Mouse (Mus musculus) Patski (cell line): ENCODE measurements around the gene Col6a5. TPM values are rescaled to one million over a fixed set of nuclear protein-coding genes. Genes with fewer than 3 reads are reported as not detected.

Source experiments
- ATAC-seq: fragments of 100-300 bp; one replicate; pipeline ENCODE4 v1.8.0; 2021
- CTCF ChIA-PET: fragments of 350-600 bp; sonication (Branson Sonifier 250); formaldehyde crosslinking; loops from one replicate; lab custom pipeline; 2022; ENCODE audit warnings: inconsistent platforms; lab: Charles Lee
- POLR2A ChIA-PET: fragments of 350-600 bp; sonication (Branson Sonifier 250); formaldehyde crosslinking; loops from one replicate; lab custom pipeline; 2022; ENCODE audit warnings: antibody characterized with exemption, inconsistent platforms; lab: Charles Lee
- DNase-seq: peaks from one replicate; pipeline ENCODE4 v3.0.0-alpha.2; 2011; ENCODE audit warnings: low read depth, low spot score
- H3K27me3 ChIP-seq: fragments of 371-371 bp; one replicate; pipeline ENCODE4 v1.5.1; 2021
- CTCF ChIP-seq: fragments of 100-300 bp; IDR thresholded peaks from one replicate; pipeline ENCODE4 v1.5.1; 2021
- in situ Hi-C: fragments of 300-500 bp; cut with MboI; formaldehyde crosslinking; loops from 3 replicates; pipeline ENCODE4 v1.11.1; 2018; ENCODE audit warnings: low pct_unique_long_range_greater_than_20kb, mixed read lengths
- polyA plus RNA-seq: library from polyadenylated mRNA; unstranded; gene quantifications from one replicate; pipeline ENCODE4 v1.2.3, GENCODE M21; 2021

Gene Col6a5
- not detected for polyA plus RNA-seq

DNA sequence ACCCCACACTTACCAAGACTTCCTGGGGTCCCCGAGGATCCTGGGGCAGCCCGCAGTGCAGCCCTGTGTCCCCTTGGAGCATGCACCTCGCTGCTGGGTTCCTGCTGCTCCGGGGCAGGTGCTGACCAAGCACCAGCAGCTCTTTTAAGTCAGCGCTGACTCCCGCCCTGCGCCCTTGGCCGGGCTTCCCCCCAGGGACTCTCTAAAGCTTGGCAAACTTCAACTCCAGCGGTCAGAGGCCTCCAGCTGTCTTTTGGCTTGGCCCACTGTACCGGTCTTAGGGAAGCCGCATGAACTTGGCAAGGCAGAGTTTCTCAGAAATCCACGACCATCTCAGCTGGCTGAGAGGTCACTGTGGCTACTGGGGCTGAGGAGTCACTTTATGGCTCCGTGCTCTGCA lies at the start of gene Col6a5:
Gene Col6a5 (minus strand): TSS at position 111 of the 400 bp plus-strand sequence.
- in situ Hi-C loops: no loop called here
- no peak for TF ChIP-seq CTCF
- peaks cover 10% of the 10 kb centered on the region for H3K27me3 ChIP-seq
- POLR2A ChIA-PET: interaction anchor here (0.5 kb wide), 1 partner anchor 28 kb away, joined by 5 read pairs; no protein-coding TSS in a partner anchor
- CTCF ChIA-PET: no interaction called here
- DNase-seq (peak; percentile 30), ATAC-seq (no peak)

DNA sequence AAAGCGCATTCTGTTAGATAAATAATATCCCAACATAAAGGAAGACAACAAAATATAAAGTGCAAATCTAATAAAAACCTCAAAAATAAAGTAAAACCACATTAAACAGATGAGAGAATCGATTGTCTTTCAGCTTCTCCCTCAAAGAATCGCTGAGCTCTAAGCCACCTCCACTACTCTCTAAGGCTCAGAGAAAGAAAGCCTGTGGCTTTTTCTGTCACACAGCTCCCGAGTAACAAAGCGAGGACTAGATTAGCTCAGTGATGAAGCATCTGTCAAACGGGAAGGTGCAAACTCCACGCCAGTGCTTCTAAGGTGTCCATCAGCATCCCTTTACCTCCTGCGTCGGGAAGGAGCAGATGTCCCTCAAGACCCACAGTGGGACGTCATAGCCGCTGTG lies 37.5 kb upstream of the Col6a5 start:
- ATAC-seq (no peak), DNase-seq (no peak)
- ChIA-PET CTCF (no interaction called here), POLR2A (no interaction called here)
- in situ Hi-C loops: loop anchor here (25.0 kb wide), 1 partner anchor 311 kb away; no protein-coding TSS in a partner anchor
- no peak for TF ChIP-seq CTCF
- peaks cover 5% of the 10 kb centered on the region for H3K27me3 ChIP-seq

DNA sequence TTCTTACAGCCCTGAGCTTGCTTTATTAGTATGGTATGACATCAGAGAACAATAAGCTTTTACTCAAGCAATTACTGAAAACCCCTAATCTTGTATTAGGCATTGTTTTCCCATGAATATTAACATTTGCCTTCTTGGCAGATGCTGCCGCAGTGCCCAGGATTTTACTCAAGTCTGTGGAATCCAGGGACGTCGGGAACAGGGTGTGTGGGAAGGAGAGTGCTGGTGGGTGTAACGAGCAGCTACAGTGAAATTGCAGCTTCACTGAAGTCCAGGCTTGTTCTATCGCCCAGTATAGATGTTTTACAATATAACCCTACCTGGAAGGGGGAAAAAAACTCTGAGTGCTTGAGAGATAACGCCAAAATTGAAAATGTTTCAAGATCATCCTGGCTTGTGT lies 32.0 kb upstream of the Col6a5 start:
- CTCF ChIA-PET: interaction anchor here (0.9 kb wide), 1 partner anchor 11 kb away, joined by 3 read pairs; no protein-coding TSS in a partner anchor
- in situ Hi-C loops: loop anchor here (25.0 kb wide), 1 partner anchor 305 kb away; no protein-coding TSS in a partner anchor
- ATAC-seq: no peak
- DNase-seq: no peak
- peaks cover 7% of the 10 kb centered on the region for H3K27me3 ChIP-seq
- POLR2A ChIA-PET: no interaction called here
- TF ChIP-seq CTCF: no peak

DNA sequence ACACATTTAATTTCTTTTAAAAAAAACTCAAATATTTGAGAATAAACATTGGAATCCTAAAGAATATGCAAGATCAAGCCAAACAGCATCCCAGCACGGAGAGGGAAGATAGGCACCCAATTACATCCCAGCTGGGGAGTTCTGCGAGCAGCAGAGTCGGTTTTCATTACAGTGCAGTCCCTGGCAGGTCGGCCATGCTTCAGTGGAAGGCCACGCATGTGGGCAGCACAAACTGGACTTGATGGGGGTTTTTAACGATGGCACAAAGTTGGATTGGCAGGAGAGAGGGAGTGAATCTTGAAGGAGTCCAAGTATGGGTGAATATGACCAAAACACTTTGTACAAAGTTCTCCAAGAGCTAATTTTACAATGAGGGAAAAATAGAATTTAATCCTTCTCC lies 29.7 kb upstream of the Col6a5 start:
- no peak for TF ChIP-seq CTCF
- in situ Hi-C loops: loop anchor here (25.0 kb wide), 1 partner anchor 303 kb away; no protein-coding TSS in a partner anchor
- DNase-seq: no peak
- CTCF ChIA-PET: interaction anchor here (1.0 kb wide), 1 partner anchor 38 kb away, joined by 3 read pairs; no protein-coding TSS in a partner anchor
- ATAC-seq: no peak
- POLR2A ChIA-PET: no interaction called here
- H3K27me3 ChIP-seq: peaks cover 7% of the 10 kb centered on the region

DNA sequence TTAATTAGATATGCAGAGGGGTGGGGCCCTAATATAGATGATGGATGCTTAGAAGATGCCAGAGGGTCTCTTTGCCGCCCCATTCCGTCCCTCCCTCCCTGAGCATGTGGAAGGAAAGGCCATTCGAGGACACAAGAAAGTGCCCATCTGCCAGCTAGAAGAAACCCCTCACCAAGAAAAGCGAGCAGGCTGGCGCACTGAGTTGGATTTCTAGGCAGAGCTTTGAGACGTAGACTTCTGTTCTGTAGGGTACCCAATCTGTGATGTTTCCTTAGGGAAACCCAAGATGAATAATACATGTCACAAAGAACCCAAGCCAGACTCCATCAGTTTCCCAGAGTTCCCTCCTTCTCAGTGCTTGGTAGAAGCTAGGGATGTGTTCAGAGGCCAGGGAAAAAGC lies 29.0 kb upstream of the Col6a5 start:
- ATAC-seq (no peak), DNase-seq (no peak)
- peaks cover 7% of the 10 kb centered on the region for H3K27me3 ChIP-seq
- CTCF ChIA-PET: interaction anchor here (1.0 kb wide), 1 partner anchor 38 kb away, joined by 3 read pairs; no protein-coding TSS in a partner anchor
- POLR2A ChIA-PET: no interaction called here
- in situ Hi-C loops: loop anchor here (25.0 kb wide), 1 partner anchor 302 kb away; no protein-coding TSS in a partner anchor
- TF ChIP-seq CTCF: no peak

DNA sequence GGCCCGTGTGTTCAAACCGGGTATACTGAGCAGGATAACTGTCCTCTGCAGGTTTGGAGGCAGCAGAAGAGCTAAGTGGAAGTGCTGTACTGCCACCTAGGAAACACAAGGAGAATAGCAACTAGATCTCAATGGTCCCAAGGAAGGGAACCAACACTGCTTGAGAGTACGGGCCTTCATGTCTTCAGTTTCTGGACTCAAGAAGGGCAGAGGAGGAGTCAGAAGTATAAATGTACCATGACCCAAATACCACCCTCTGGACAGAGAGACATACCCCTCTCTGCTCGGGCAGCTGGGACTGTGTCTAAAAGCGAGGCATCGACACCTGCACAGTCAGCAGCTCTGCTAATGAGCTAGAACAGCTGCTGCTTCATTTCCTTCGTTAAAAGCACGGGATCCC lies 27.7 kb upstream of the Col6a5 start:
- POLR2A ChIA-PET: no interaction called here
- in situ Hi-C loops: loop anchor here (25.0 kb wide), 1 partner anchor 301 kb away; no protein-coding TSS in a partner anchor
- ATAC-seq (peak; percentile 31), DNase-seq (no peak)
- peaks cover 7% of the 10 kb centered on the region for H3K27me3 ChIP-seq
- CTCF ChIA-PET: interaction anchor here (1.3 to 1.6 kb wide), 2 partner anchors 34 to 171 kb away, joined by 3 read pairs; no protein-coding TSS in a partner anchor
- peak; percentile 59 for TF ChIP-seq CTCF

DNA sequence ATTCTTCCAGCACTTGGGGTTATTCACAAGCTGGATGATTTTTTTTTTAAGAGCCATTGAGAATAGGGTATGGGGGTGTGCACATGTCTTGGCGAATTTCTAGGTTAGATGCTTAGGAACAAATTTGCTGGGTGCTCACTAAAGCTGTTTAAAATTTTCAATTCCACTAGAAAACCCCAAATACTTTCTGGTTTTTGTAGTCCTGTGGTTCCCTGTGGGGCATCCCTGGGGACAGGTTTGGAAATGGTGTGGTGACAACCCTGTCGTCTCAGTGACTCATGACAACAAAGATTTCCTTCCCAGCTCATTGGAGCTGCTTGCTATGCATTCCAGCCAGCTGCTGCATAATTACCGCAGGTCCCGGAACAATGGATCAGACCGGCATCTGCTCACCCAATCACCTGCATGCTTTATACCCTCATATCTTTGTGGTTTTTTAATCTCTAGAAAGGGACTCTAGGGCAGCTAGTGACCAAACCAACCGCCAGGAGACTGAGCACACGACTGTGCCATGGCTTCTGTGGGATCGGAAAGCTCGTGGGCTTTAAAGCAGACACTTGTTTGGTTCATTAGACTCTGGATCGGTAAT lies 24.6 kb upstream of the Col6a5 start:
- peaks cover 2% of the 10 kb centered on the region for H3K27me3 ChIP-seq
- CTCF ChIA-PET: interaction anchor here (1.3 to 1.5 kb wide), 2 partner anchors 20 to 253 kb away, joined by 3 read pairs; no protein-coding TSS in a partner anchor
- no peak for ATAC-seq
- DNase-seq: no peak
- in situ Hi-C loops: loop anchor here (25.0 kb wide), 1 partner anchor 298 kb away; no protein-coding TSS in a partner anchor
- POLR2A ChIA-PET: interaction anchor here (0.7 kb wide), 1 partner anchor 28 kb away, joined by 3 read pairs; no protein-coding TSS in a partner anchor
- no peak for TF ChIP-seq CTCF

DNA sequence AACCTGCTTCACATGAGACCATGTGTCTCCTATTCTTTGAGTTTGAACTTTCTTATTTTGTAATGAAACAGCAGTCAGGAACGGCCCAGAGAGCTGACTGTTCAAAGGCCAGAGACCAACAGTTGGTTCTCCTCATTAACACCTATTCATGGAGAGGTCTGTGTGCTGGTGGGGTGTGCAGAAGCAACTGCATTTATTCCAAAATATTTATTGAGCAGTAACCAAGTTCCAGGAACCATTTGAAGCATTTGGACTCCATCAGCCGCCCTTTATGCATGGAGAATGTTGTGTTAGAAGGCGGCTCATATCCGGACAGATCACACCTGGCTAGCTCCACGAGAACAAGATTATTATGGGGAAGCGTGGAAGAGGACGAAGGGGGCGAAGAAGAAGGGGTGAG lies 18.0 kb upstream of the Col6a5 start:
- POLR2A ChIA-PET: no interaction called here
- peaks cover 2% of the 10 kb centered on the region for H3K27me3 ChIP-seq
- no peak for ATAC-seq
- in situ Hi-C loops: loop anchor here (25.0 kb wide), 1 partner anchor 291 kb away; no protein-coding TSS in a partner anchor
- TF ChIP-seq CTCF: no peak
- CTCF ChIA-PET: no interaction called here
- no peak for DNase-seq

DNA sequence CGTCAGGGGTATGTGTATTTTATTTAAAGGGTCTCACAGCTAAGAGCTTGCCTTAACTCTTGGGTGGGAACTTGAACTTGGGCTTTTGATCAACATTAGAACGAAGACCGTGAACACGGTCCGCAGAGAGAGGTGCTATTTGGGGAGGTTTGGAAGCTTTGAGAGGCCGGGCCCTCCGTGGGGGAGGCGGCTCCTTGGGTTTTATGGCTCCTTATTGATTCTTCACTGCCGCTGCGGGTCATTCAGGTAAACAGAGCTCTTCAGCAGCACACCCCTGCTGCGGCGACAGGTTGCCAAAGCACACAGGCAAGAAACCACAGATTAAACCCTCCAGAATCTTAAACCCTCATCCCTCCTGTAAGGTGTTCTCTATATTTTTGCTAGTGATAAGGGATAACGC lies 16.4 kb upstream of the Col6a5 start:
- DNase-seq: no peak
- ChIA-PET POLR2A (no interaction called here), CTCF (no interaction called here)
- TF ChIP-seq CTCF: no peak
- ATAC-seq: no peak
- in situ Hi-C loops: loop anchor here (25.0 kb wide), 1 partner anchor 290 kb away; no protein-coding TSS in a partner anchor
- no peaks in the 10 kb centered on the region for H3K27me3 ChIP-seq

DNA sequence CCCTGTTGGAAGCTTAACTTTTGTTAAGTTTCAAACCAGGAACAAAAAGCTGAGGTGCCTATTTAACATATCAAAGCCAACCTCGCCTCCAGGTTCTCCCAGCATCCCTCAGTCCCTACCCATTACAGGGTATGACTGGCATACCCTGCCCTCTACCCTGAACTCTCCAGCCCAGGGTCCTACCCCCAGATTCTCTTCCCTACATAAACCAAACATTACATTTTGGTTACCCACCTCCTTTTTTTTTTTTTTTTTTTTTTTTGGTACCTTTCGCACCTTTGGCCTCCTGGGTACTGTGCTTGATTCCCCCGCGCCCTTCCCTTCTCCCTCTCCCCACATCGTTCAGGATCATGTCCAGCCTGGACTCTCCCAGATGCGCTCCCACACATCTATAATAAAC lies 15.9 kb upstream of the Col6a5 start:
- ChIA-PET POLR2A (no interaction called here), CTCF (no interaction called here)
- in situ Hi-C loops: loop anchor here (25.0 kb wide), 1 partner anchor 289 kb away; no protein-coding TSS in a partner anchor
- H3K27me3 ChIP-seq: no peaks in the 10 kb centered on the region
- ATAC-seq (no peak), DNase-seq (no peak)
- TF ChIP-seq CTCF: no peak

DNA sequence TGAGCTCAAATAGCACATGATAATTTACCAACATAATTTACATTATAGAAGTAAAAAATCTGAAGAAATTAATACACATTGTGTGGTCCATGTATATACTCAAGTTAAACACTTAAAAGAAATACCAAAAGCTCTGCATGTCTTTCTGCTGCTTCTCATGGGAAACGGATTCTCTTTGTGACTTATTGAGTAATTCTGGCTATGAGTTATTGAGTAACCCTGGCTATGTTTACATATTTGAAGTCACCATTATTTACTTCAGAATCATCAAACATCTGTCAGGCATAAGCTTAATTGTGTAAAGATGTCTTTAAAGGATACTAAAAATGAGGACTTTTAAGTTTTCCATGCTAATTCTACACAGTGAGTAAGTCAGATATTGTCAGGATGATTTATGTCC lies 13.3 kb upstream of the Col6a5 start:
- POLR2A ChIA-PET: interaction anchor here (0.6 kb wide), 1 partner anchor 13 kb away, joined by 4 read pairs; no protein-coding TSS in a partner anchor
- no peak for TF ChIP-seq CTCF
- no peak for ATAC-seq
- CTCF ChIA-PET: interaction anchor here (1.3 kb wide), 1 partner anchor 34 kb away, joined by 3 read pairs; no protein-coding TSS in a partner anchor
- H3K27me3 ChIP-seq: no peaks in the 10 kb centered on the region
- in situ Hi-C loops: no loop called here
- no peak for DNase-seq
